Mouse (Mus musculus) cerebellum, postnatal 25 days (tissue): Measurements from ENCODE around the gene Ythdf2.

ENCODE experiments used
- DNase-seq, 2 experiments: peaks; one replicate each; pipeline ENCODE4 v3.0.0; 2021; ENCODE audit warnings: mixed read lengths in 2 of 2

Ythdf2 gene

GRCm38 (mm10) chr4:132145092-132145491, 67.0 kb downstream of the Ythdf2 start:
- DNase-seq, result no peak

DNA sequence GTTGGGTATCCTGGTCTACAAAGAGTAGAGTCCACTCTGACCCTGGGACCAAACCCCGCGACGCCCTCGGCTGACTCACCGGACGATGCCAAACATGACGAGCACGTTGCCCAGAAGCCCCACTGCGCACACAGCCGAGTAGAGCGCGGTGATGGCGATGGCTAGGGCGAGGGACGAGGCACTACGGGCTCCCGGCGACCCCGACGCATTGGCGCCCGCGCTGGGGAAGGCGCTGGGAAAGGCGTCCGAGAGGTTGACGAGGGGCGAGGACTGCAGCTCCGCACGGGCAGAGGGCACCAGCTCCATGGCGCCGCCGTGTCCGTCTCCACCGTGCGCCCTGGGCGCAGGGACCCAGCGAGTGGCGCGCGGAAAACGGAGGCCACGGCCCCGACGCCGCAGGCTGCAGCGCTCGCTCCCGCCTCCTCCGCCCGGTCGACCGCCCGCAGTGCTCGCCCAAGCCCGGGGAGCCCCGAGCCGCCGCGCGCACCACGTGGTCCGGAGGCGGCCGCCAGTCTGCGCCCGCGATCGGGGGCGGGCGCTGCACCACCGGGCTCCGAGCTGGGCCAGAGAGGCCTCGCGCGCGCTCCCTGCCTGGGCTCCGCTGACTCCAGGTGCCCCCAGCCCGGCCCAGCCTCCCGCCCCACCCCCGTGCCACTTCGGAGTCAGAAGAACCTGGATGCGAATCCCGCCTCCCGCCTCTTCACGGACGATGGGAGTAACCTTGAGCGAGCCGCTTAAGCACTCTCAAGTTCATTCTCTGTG, 67.8 kb downstream of the Ythdf2 start, which contains the start of gene Oprd1:
Gene Oprd1 (minus strand): TSS at position 407 of the 762 bp plus-strand sequence.
- no peak for DNase-seq

GRCm38 (mm10) chr4:132138640-132139039, 73.5 kb downstream of the Ythdf2 start:
- no peak for DNase-seq

DNA sequence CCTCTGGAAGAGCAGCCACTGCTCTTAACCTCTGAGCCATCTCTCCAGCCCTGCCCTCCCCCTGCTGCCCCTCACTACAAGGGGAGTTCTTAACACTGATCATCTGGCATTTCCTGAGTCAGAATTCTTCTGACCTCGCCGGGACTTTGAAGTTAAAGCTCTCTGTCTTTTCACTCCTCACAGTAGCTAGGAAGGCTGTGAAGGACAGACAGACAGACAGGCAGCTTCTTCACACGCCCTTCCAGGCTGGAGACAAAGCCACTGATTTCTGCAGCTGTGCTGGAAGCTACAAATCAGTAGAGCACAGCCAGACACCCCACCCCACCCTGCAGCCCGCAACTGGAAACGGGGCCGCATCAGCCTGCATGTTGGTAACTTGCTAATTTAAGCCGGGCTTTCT, 75.1 kb downstream of the Ythdf2 start:
- no peak for DNase-seq
